Comparison of ENCODE assay signal across 11 mouse cellular contexts in genomic region chr11:114862687-114863086, GRCm38 (mm10). TPM values are rescaled to one million over a fixed set of nuclear protein-coding genes. Genes with fewer than 3 reads are reported as not detected.
"Had no signal": no experiment of that assay in that cellular context is flagged by ENCODE, and none has a peak within 500 bp of the region (broad histone marks: within the 10 kb centered on the region; RNA-seq: fewer than 3 reads in every experiment).

No protein-coding gene starts in this region.

- DNase-seq: kidney, postnatal 36 days; liver, embryonic 13.5 days; lung, adult 2 months; right cerebral cortex, adult 18-20 months; right cerebral cortex, postnatal 25 days; thymus, postnatal 36 days had no signal

- H3K27ac ChIP-seq: left cerebral cortex, adult 2 months; limb, embryonic 10.5 days; liver, embryonic 13.5 days; neural tube, embryonic 15.5 days had no signal

- ATAC-seq: inflammation-experienced regulatory T-cells, adult 6 months; midbrain, embryonic 16.5 days had no signal

- H3K9ac ChIP-seq: liver, embryonic 13.5 days; neural tube, embryonic 15.5 days had no signal

- H3K4me3 ChIP-seq: left cerebral cortex, adult 2 months; limb, embryonic 10.5 days; liver, embryonic 13.5 days; neural tube, embryonic 15.5 days had no signal

- H3K4me2 ChIP-seq: liver, embryonic 13.5 days; neural tube, embryonic 15.5 days had no signal

- H3K9me3 ChIP-seq: limb, embryonic 10.5 days; liver, embryonic 13.5 days; neural tube, embryonic 15.5 days had no signal

- H3K36me3 ChIP-seq: neural tube, embryonic 15.5 days had no signal

- H3K27me3 ChIP-seq: liver, embryonic 13.5 days; neural tube, embryonic 15.5 days had no signal

RNA-seq across cellular contexts. Expression of gene Gprc5c, which starts 11.7 kb away (rescaled TPM):
- polyA plus RNA-seq: inflammation-experienced regulatory T-cells, adult 6 months had no signal
